Mouse (Mus musculus): ENCODE measurements around the gene Poll.

The Poll gene

GRCm38 (mm10) chr19:45535214-45535735, 25.1 kb downstream of the Poll start:
- DNase-seq (ENCODE audit: low spot score): no peak

GRCm38 (mm10) chr19:45533617-45534016, 26.7 kb downstream of the Poll start:
- DNase-seq (ENCODE audit: low spot score): no peak

GRCm38 (mm10) chr19:45531554-45531953, 28.8 kb downstream of the Poll start:
- DNase-seq (ENCODE audit: low spot score): no peak

- no peak for DNase-seq (ENCODE audit: low spot score)
These were observed 29.9 kb downstream of the Poll start for GRCm38 (mm10) chr19:45530200-45530995.

- no peak for DNase-seq (ENCODE audit: low spot score)
These were observed 31.0 kb downstream of the Poll start for GRCm38 (mm10) chr19:45529294-45529693.

GRCm38 (mm10) chr19:45527931-45528534, 32.3 kb downstream of the Poll start:
- DNase-seq (ENCODE audit: low spot score): no peak

GRCm38 (mm10) chr19:45527382-45527781, 32.9 kb downstream of the Poll start:
- DNase-seq (ENCODE audit: low spot score): no peak

- DNase-seq (ENCODE audit: low spot score): no peak
These were observed 44.1 kb downstream of the Poll start for GRCm38 (mm10) chr19:45516264-45516663.

- no peak for DNase-seq (ENCODE audit: low spot score)
These were observed 45.0 kb downstream of the Poll start for GRCm38 (mm10) chr19:45515341-45515740.

- DNase-seq (ENCODE audit: low spot score): no peak
These were observed 48.9 kb downstream of the Poll start for GRCm38 (mm10) chr19:45511406-45511805.

GRCm38 (mm10) chr19:45510680-45511079, 49.7 kb downstream of the Poll start:
- DNase-seq (ENCODE audit: low spot score): no peak

- no peak for DNase-seq (ENCODE audit: low spot score)
These were observed 52.8 kb downstream of the Poll start for GRCm38 (mm10) chr19:45507531-45507930.

GRCm38 (mm10) chr19:45505446-45505845, 54.9 kb downstream of the Poll start:
- DNase-seq (ENCODE audit: low spot score): no peak
